Mouse (Mus musculus) intestine, embryonic 16.5 days (tissue): ENCODE measurements around the gene Wdr95. TPM values are rescaled to one million over a fixed set of nuclear protein-coding genes. Genes with fewer than 3 reads are reported as not detected.

Experiments used
- ATAC-seq: fragments of 200-750 bp; cut with Nextera tagmentation; 2 replicates; pipeline ENCODE4 v1.8.0; 2017; ENCODE audit warnings: moderate TSS enrichment, moderate library complexity
- H3K27ac ChIP-seq: fragments of 300-500 bp; sonication (generic); 2 replicates; pipeline ENCODE4 v1.5.1; 2014; ENCODE audit warnings: mild to moderate bottlenecking, low read length
- H3K27me3 ChIP-seq: fragments of 300-500 bp; sonication (generic); replicated peaks from 2 replicates; pipeline ENCODE4 v1.6.1; 2014; ENCODE audit warnings: low read length, control low read depth, mixed read lengths; ENCODE audit not compliant: control insufficient read depth, insufficient read depth
- H3K36me3 ChIP-seq: fragments of 300-500 bp; sonication (generic); 2 replicates; pipeline ENCODE4 v1.6.1; 2014; ENCODE audit warnings: low read length, control low read depth; ENCODE audit not compliant: control insufficient read depth, insufficient read depth
- H3K4me1 ChIP-seq: fragments of 300-500 bp; sonication (generic); 2 replicates; pipeline ENCODE4 v1.6.1; 2014; ENCODE audit warnings: low read length, control low read depth, mixed read lengths; ENCODE audit not compliant: control insufficient read depth, insufficient read depth
- H3K4me2 ChIP-seq: fragments of 300-500 bp; sonication (generic); 2 replicates; pipeline ENCODE4 v1.6.1; 2014; ENCODE audit warnings: low read depth, low read length, control low read depth
- H3K4me3 ChIP-seq: fragments of 300-500 bp; sonication (generic); 2 replicates; pipeline ENCODE4 v1.5.1; 2014; ENCODE audit warnings: mild to moderate bottlenecking, low read length
- H3K9ac ChIP-seq: fragments of 300-500 bp; sonication (generic); 2 replicates; pipeline ENCODE4 v1.6.1; 2014; ENCODE audit warnings: low read depth, low read length
- H3K9me3 ChIP-seq: fragments of 300-500 bp; sonication (generic); 2 replicates; pipeline ENCODE4 v1.6.1; 2016; ENCODE audit warnings: low read length, control low read depth; ENCODE audit not compliant: control insufficient read depth
- WGBS: fragments of 180-500 bp; shearing (Covaris S2); extraction: QIAGEN DNeasy Blood & Tissue Kit; methylation state at CpG from one replicate; pipeline ENCODE4 v1.1.7; 2014; 5-methylcytosine and 5-hydroxymethylcytosine counted together
- polyA plus RNA-seq: library from polyadenylated mRNA; unstranded; fragments of >200 nt; fragmentation: Nextera tagmentation; extraction: Ambion mirVana; gene quantifications from 2 replicates; pipeline ENCODE4 v1.2.1, GENCODE M21; 2015

Wdr95 gene
- polyA plus RNA-seq, 1 experiment from 2014 or later: not detected

- H3K27ac ChIP-seq: no peak overlapping the region
- no peak overlapping the region for H3K4me2 ChIP-seq
- ATAC-seq: no peak
- H3K9ac ChIP-seq: no peak overlapping the region
- H3K9me3 ChIP-seq: no peaks in the 10 kb centered on the region
- no peaks in the 10 kb centered on the region for H3K27me3 ChIP-seq
- no peaks in the 10 kb centered on the region for H3K4me1 ChIP-seq
- H3K4me3 ChIP-seq: no peak overlapping the region
- no peaks in the 10 kb centered on the region for H3K36me3 ChIP-seq
- 65% methylated on average over 12 of the region's 12 CpGs for WGBS
These were observed 31.9 kb upstream of the Wdr95 start for GRCm38 (mm10) chr5:149496401-149497066.

GRCm38 (mm10) chr5:149499936-149500335, 28.5 kb upstream of the Wdr95 start:
- H3K9ac ChIP-seq: no peak overlapping the region
- H3K27ac ChIP-seq: no peak overlapping the region
- H3K36me3 ChIP-seq: no peaks in the 10 kb centered on the region
- no peak overlapping the region for H3K4me3 ChIP-seq
- ATAC-seq: no peak
- WGBS: 42% methylated on average over 4 of the region's 4 CpGs
- no peaks in the 10 kb centered on the region for H3K27me3 ChIP-seq
- H3K4me2 ChIP-seq: no peak overlapping the region
- no peaks in the 10 kb centered on the region for H3K9me3 ChIP-seq
- H3K4me1 ChIP-seq: no peaks in the 10 kb centered on the region

GRCm38 (mm10) chr5:149503423-149504175, 24.9 kb upstream of the Wdr95 start:
- Histone ChIP-seq H3K27ac (no peak overlapping the region), H3K9ac (no peak overlapping the region), H3K4me2 (no peak overlapping the region), H3K4me3 (no peak overlapping the region), H3K36me3 (no peaks in the 10 kb centered on the region), H3K9me3 (no peaks in the 10 kb centered on the region), H3K4me1 (no peaks in the 10 kb centered on the region), H3K27me3 (no peaks in the 10 kb centered on the region)
- ATAC-seq: no peak
- 78% methylated on average over 23 of the region's 23 CpGs for WGBS

- H3K27me3 ChIP-seq: no peaks in the 10 kb centered on the region
- H3K4me3 ChIP-seq: no peak overlapping the region
- H3K9me3 ChIP-seq: no peaks in the 10 kb centered on the region
- no peak for ATAC-seq
- H3K4me2 ChIP-seq: no peak overlapping the region
- no peak overlapping the region for H3K9ac ChIP-seq
- H3K4me1 ChIP-seq: no peaks in the 10 kb centered on the region
- no peaks in the 10 kb centered on the region for H3K36me3 ChIP-seq
- H3K27ac ChIP-seq: no peak overlapping the region
- 67% methylated on average over 8 of the region's 8 CpGs for WGBS
These were observed 23.5 kb upstream of the Wdr95 start for GRCm38 (mm10) chr5:149504985-149505384.

- Histone ChIP-seq H3K4me3 (no peak overlapping the region), H3K27ac (no peak overlapping the region), H3K9me3 (no peaks in the 10 kb centered on the region), H3K36me3 (no peaks in the 10 kb centered on the region), H3K4me2 (no peak overlapping the region), H3K9ac (no peak overlapping the region), H3K4me1 (no peaks in the 10 kb centered on the region), H3K27me3 (no peaks in the 10 kb centered on the region)
- WGBS: 95% methylated on average over 2 of the region's 2 CpGs
- ATAC-seq: no peak
These were observed 22.4 kb upstream of the Wdr95 start for GRCm38 (mm10) chr5:149506033-149506432.

- no peak for ATAC-seq
These were observed 20.1 kb upstream of the Wdr95 start for GRCm38 (mm10) chr5:149508094-149509029.

GRCm38 (mm10) chr5:149510323-149510722, 18.2 kb upstream of the Wdr95 start:
- H3K4me2 ChIP-seq: no peak overlapping the region
- H3K9ac ChIP-seq: no peak overlapping the region
- no peaks in the 10 kb centered on the region for H3K27me3 ChIP-seq
- H3K4me3 ChIP-seq: no peak overlapping the region
- ATAC-seq: no peak
- 69% methylated on average over 13 of the region's 13 CpGs for WGBS
- no peaks in the 10 kb centered on the region for H3K36me3 ChIP-seq
- H3K9me3 ChIP-seq: no peaks in the 10 kb centered on the region
- no peak overlapping the region for H3K27ac ChIP-seq
- H3K4me1 ChIP-seq: peaks cover 15% of the 10 kb centered on the region

More at GRCm38 (mm10) chr5:149508094-149509029, 20.1 kb upstream of the Wdr95 start:
- Histone ChIP-seq H3K9me3 (no peaks in the 10 kb centered on the region), H3K36me3 (no peaks in the 10 kb centered on the region), H3K9ac (no peak overlapping the region), H3K27me3 (no peaks in the 10 kb centered on the region), H3K4me1 (peaks cover 1% of the 10 kb centered on the region), H3K27ac (no peak overlapping the region), H3K4me2 (no peak overlapping the region), H3K4me3 (no peak overlapping the region)
- 77% methylated on average over 20 of the region's 20 CpGs for WGBS

- Histone ChIP-seq H3K4me2 (no peak overlapping the region), H3K27me3 (no peaks in the 10 kb centered on the region), H3K4me1 (peaks cover 15% of the 10 kb centered on the region), H3K9ac (no peak overlapping the region), H3K27ac (no peak overlapping the region), H3K36me3 (no peaks in the 10 kb centered on the region), H3K9me3 (no peaks in the 10 kb centered on the region), H3K4me3 (no peak overlapping the region)
- WGBS: 62% methylated on average over 3 of the region's 3 CpGs
- ATAC-seq: no peak
These were observed 15.8 kb upstream of the Wdr95 start for GRCm38 (mm10) chr5:149512695-149513094.
